Mouse (Mus musculus): ENCODE results near the gene Phldb1. TPM values are rescaled to one million over a fixed set of nuclear protein-coding genes. Genes with fewer than 3 reads are reported as not detected.
"Not testable (repeated sequence)": the region's sequence is repeated elsewhere in the genome, so short reads cannot be mapped to it uniquely, and the experiment has no call there.

The Phldb1 gene
- polyA plus RNA-seq, 1 experiment from 2014 or later: 29.5 TPM

GRCm38 (mm10) chr9:44644186-44644585 is 90.8 kb downstream of the Phldb1 start:
- H3K27ac ChIP-seq (ENCODE audit: low read depth, low read length): no peak overlapping the region
- no peak overlapping the region for H3K4me2 ChIP-seq (ENCODE audit: low read length)
- DNase-seq (ENCODE audit: low spot score) (no peak), ATAC-seq (no peak)
- no peak overlapping the region for H3K4me3 ChIP-seq (ENCODE audit: low read depth, low read length)
- no peaks in the 10 kb centered on the region for H3K4me1 ChIP-seq (ENCODE audit: control insufficient read depth, insufficient read depth, low read length)
- no peaks in the 10 kb centered on the region; the same call in 1 of the 2 replicates for H3K36me3 ChIP-seq (ENCODE audit: control insufficient read depth, insufficient read depth, low read length)
- H3K27me3 ChIP-seq (replicated peaks; ENCODE audit: control insufficient read depth, insufficient read depth, low read length): no peaks in the 10 kb centered on the region
- no peaks in the 10 kb centered on the region for H3K9me3 ChIP-seq (replicated peaks; ENCODE audit: control insufficient read depth, low read length)
- 85% methylated on average over 2 of the region's 2 CpGs for WGBS
- no peak overlapping the region for H3K9ac ChIP-seq (ENCODE audit: low read length)

- WGBS: 97% methylated on average over 7 of the region's 7 CpGs
- ATAC-seq (no peak), DNase-seq (ENCODE audit: low spot score) (no peak)
- H3K36me3 ChIP-seq (ENCODE audit: control insufficient read depth, insufficient read depth, low read length): peaks cover 8% of the 10 kb centered on the region
- no peak overlapping the region for H3K4me3 ChIP-seq (ENCODE audit: low read depth, low read length)
- H3K9ac ChIP-seq (ENCODE audit: low read length): no peak overlapping the region
- H3K27ac ChIP-seq (ENCODE audit: low read depth, low read length): no peak overlapping the region
- H3K27me3 ChIP-seq (replicated peaks; ENCODE audit: control insufficient read depth, insufficient read depth, low read length): no peaks in the 10 kb centered on the region
- H3K4me2 ChIP-seq (ENCODE audit: low read length): no peak overlapping the region
- H3K4me1 ChIP-seq (ENCODE audit: control insufficient read depth, insufficient read depth, low read length): no peaks in the 10 kb centered on the region
- H3K9me3 ChIP-seq (replicated peaks; ENCODE audit: control insufficient read depth, low read length): no peaks in the 10 kb centered on the region
Measured at GRCm38 (mm10) chr9:44643103-44643502, 91.9 kb downstream of the Phldb1 start.

DNA sequence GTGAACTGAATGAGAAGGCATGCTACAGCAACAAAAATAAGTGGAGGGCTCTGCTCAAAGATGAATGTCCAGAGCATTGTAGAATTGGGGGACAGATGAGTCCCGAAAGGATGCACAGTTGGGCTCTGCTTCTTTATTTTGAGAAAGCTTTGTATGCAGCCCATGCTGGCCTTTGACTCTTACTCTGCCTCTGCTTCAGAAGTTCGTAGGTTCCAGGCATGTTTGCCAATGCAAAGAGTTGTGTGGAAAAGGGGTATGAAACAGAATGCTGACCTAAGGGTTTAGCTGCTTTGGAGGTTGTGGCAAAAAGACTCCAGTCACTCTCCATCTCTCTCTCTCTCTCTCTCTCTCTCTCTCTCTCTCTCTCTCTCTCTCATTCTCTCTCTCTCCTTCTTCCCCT is 93.4 kb downstream of the Phldb1 start:
- no peak overlapping the region for H3K27ac ChIP-seq (ENCODE audit: low read depth, low read length)
- H3K27me3 ChIP-seq (replicated peaks; ENCODE audit: control insufficient read depth, insufficient read depth, low read length): no peaks in the 10 kb centered on the region
- H3K4me3 ChIP-seq (ENCODE audit: low read depth, low read length): no peak overlapping the region
- peaks cover 23% of the 10 kb centered on the region for H3K36me3 ChIP-seq (ENCODE audit: control insufficient read depth, insufficient read depth, low read length)
- ATAC-seq (no peak), DNase-seq (ENCODE audit: low spot score) (no peak)
- WGBS: 85% methylated on average over 2 of the region's 2 CpGs
- no peaks in the 10 kb centered on the region for H3K9me3 ChIP-seq (replicated peaks; ENCODE audit: control insufficient read depth, low read length)
- H3K9ac ChIP-seq (ENCODE audit: low read length): no peak overlapping the region
- H3K4me2 ChIP-seq (ENCODE audit: low read length): no peak overlapping the region
- H3K4me1 ChIP-seq (ENCODE audit: control insufficient read depth, insufficient read depth, low read length): no peaks in the 10 kb centered on the region

DNA sequence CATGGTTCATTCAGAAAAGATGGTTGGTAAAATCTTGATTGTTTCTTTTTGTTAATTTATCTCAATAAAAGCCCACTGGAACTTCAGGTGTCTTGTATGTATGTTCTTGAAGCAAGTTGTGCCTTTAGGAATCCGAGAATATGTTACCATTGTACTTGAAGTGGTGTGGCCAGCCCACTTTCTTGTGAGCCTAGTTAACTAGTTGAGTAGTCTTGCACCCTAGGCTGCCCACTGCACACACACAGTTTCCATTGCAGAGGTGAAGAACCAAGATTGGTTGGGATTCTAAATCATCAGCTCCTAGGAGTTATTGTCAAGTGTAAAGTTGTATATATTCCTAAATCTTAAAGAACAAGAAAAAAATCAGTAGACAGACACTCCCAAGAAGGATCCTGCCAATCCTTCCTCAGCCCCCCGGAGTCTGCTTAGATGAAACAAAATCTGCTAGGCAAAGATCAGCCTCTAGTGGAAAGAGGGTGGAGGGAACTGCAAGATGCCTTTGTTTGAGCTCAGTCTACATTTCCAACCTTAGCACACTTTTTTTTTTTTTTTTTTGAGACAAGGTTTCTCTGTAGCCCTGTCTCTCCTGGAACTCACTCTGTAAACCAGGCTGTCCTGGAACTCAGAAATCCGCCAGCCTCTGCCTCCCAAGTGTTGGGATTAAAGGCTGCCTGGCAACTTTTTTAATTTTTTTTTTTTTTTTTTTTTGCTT is 94.2 kb downstream of the Phldb1 start:
- Histone ChIP-seq H3K9ac (ENCODE audit: low read length) (no peak overlapping the region), H3K4me3 (ENCODE audit: low read depth, low read length) (no peak overlapping the region), H3K4me1 (ENCODE audit: control insufficient read depth, insufficient read depth, low read length) (no peaks in the 10 kb centered on the region), H3K9me3 (replicated peaks; ENCODE audit: control insufficient read depth, low read length) (no peaks in the 10 kb centered on the region), H3K27ac (ENCODE audit: low read depth, low read length) (no peak overlapping the region), H3K36me3 (ENCODE audit: control insufficient read depth, insufficient read depth, low read length) (peaks cover 31% of the 10 kb centered on the region), H3K27me3 (replicated peaks; ENCODE audit: control insufficient read depth, insufficient read depth, low read length) (no peaks in the 10 kb centered on the region), H3K4me2 (ENCODE audit: low read length) (no peak overlapping the region)
- no peak for DNase-seq (ENCODE audit: low spot score)
- 93% methylated on average over 3 of the region's 3 CpGs for WGBS
- ATAC-seq: no peak

DNA sequence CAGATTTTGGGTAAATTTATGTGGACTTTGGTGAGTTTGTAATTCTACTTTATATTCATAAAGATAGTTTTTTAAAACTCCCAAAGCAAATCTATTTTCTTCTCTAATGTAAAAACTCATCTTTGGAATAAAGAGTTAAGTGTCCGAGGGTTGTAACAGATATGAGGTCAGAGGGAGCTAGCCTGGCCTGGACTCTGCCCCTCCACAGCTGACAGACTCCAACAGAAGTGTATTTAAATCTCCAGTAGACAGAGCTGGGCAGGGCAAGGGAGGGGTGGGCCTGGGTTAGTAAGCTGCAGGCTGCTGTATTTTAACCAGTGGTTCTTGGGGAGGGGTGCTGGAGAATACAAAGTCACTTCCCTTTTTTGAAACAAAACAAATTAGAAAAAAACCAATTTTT is 95.0 kb downstream of the Phldb1 start:
- not testable (repeated sequence) for ATAC-seq; H3K9ac ChIP-seq (ENCODE audit: low read length); H3K9me3 ChIP-seq (replicated peaks; ENCODE audit: control insufficient read depth, low read length); H3K27ac ChIP-seq (ENCODE audit: low read depth, low read length); H3K27me3 ChIP-seq (replicated peaks; ENCODE audit: control insufficient read depth, insufficient read depth, low read length); H3K4me2 ChIP-seq (ENCODE audit: low read length); DNase-seq (ENCODE audit: low spot score); H3K4me3 ChIP-seq (ENCODE audit: low read depth, low read length); H3K4me1 ChIP-seq (ENCODE audit: control insufficient read depth, insufficient read depth, low read length)
- peaks cover 38% of the 10 kb centered on the region for H3K36me3 ChIP-seq (ENCODE audit: control insufficient read depth, insufficient read depth, low read length)
- 88% methylated on average over 1 of the region's 1 CpGs for WGBS

- 91% methylated on average over 9 of the region's 9 CpGs for WGBS
- not testable (repeated sequence) for H3K27me3 ChIP-seq (replicated peaks; ENCODE audit: control insufficient read depth, insufficient read depth, low read length); H3K4me2 ChIP-seq (ENCODE audit: low read length); H3K4me1 ChIP-seq (ENCODE audit: control insufficient read depth, insufficient read depth, low read length); H3K4me3 ChIP-seq (ENCODE audit: low read depth, low read length); H3K27ac ChIP-seq (ENCODE audit: low read depth, low read length); H3K9ac ChIP-seq (ENCODE audit: low read length); H3K9me3 ChIP-seq (replicated peaks; ENCODE audit: control insufficient read depth, low read length); DNase-seq (ENCODE audit: low spot score); ATAC-seq
- peaks cover 51% of the 10 kb centered on the region for H3K36me3 ChIP-seq (ENCODE audit: control insufficient read depth, insufficient read depth, low read length)
Measured at GRCm38 (mm10) chr9:44638726-44639125, 96.3 kb downstream of the Phldb1 start.

GRCm38 (mm10) chr9:44637551-44638169 is 97.3 kb downstream of the Phldb1 start:
- DNase-seq (ENCODE audit: low spot score) (peak; percentile 49), ATAC-seq (no peak)
- H3K4me3 ChIP-seq (ENCODE audit: low read depth, low read length): no peak overlapping the region
- no peaks in the 10 kb centered on the region for H3K4me1 ChIP-seq (ENCODE audit: control insufficient read depth, insufficient read depth, low read length)
- H3K27ac ChIP-seq (ENCODE audit: low read depth, low read length): no peak overlapping the region
- H3K4me2 ChIP-seq (ENCODE audit: low read length): no peak overlapping the region
- H3K36me3 ChIP-seq (ENCODE audit: control insufficient read depth, insufficient read depth, low read length): peaks cover 62% of the 10 kb centered on the region
- H3K9ac ChIP-seq (ENCODE audit: low read length): no peak overlapping the region
- no peaks in the 10 kb centered on the region for H3K9me3 ChIP-seq (replicated peaks; ENCODE audit: control insufficient read depth, low read length)
- WGBS: 72% methylated on average over 15 of the region's 15 CpGs
- H3K27me3 ChIP-seq (replicated peaks; ENCODE audit: control insufficient read depth, insufficient read depth, low read length): no peaks in the 10 kb centered on the region

Other genes starting within 250 kb of the Phldb1 start
- 0.07 TPM in 1 of 2 replicates, not detected in the other for gene Cxcr5, start 173.3 kb downstream of the Phldb1 start, polyA plus RNA-seq (2014; fragmentation: Nextera tagmentation; extraction: Ambion mirVana)
- gene Ddx6, start 130.3 kb downstream of the Phldb1 start, polyA plus RNA-seq (2014; fragmentation: Nextera tagmentation; extraction: Ambion mirVana): 21.1 and 29.6 TPM in 2 replicates
- gene Treh, start 62.0 kb downstream of the Phldb1 start, polyA plus RNA-seq (2014; fragmentation: Nextera tagmentation; extraction: Ambion mirVana): not detected in 2 replicates
- 138 and 152 TPM in 2 replicates for gene Arcn1, start 32.6 kb upstream of the Phldb1 start, polyA plus RNA-seq (2014; fragmentation: Nextera tagmentation; extraction: Ambion mirVana)
- 178 and 206 TPM in 2 replicates for gene Ift46, start 32.7 kb upstream of the Phldb1 start, polyA plus RNA-seq (2014; fragmentation: Nextera tagmentation; extraction: Ambion mirVana)
- gene Tmem25, start 64.1 kb upstream of the Phldb1 start, polyA plus RNA-seq (2014; fragmentation: Nextera tagmentation; extraction: Ambion mirVana): 4.7 and 5.9 TPM in 2 replicates
- gene Ttc36, start 67.9 kb upstream of the Phldb1 start, polyA plus RNA-seq (2014; fragmentation: Nextera tagmentation; extraction: Ambion mirVana): 0.28 and 0.36 TPM in 2 replicates
- gene Kmt2a, start 146.1 kb upstream of the Phldb1 start, polyA plus RNA-seq (2014; fragmentation: Nextera tagmentation; extraction: Ambion mirVana): 9.6 and 16.0 TPM in 2 replicates
- 680 and 882 TPM in 2 replicates for gene Atp5l, start 185.5 kb upstream of the Phldb1 start, polyA plus RNA-seq (2014; fragmentation: Nextera tagmentation; extraction: Ambion mirVana)
- gene Ube4a, start 230.4 kb upstream of the Phldb1 start, polyA plus RNA-seq (2014; fragmentation: Nextera tagmentation; extraction: Ambion mirVana): 46.0 and 53.0 TPM in 2 replicates
- not detected in 2 replicates for gene Cd3g, start 245.2 kb upstream of the Phldb1 start, polyA plus RNA-seq (2014; fragmentation: Nextera tagmentation; extraction: Ambion mirVana)
- gene Cd3d, start 246.6 kb upstream of the Phldb1 start, polyA plus RNA-seq (2014; fragmentation: Nextera tagmentation; extraction: Ambion mirVana): not detected in 2 replicates